Mouse (Mus musculus) left cerebral cortex, adult 9 months (tissue): Measurements from ENCODE around the gene Cdc42bpb.

Source experiments
- DNase-seq, 2 experiments: peaks; one replicate each; pipeline ENCODE4 v3.0.0; 2022; ENCODE audit warnings: low spot score in 2 of 2

Gene Cdc42bpb

GRCm38 (mm10) chr12:111293025-111293424, 84.5 kb downstream of the Cdc42bpb start:
- DNase-seq, result no peak

- DNase-seq, result no peak
Observed at GRCm38 (mm10) chr12:111284532-111284931, 93.0 kb downstream of the Cdc42bpb start.

- DNase-seq, result no peak
Observed at GRCm38 (mm10) chr12:111283573-111283972, 93.9 kb downstream of the Cdc42bpb start.

- DNase-seq, result no peak
Observed at GRCm38 (mm10) chr12:111276371-111276770, 101.1 kb downstream of the Cdc42bpb start.

- DNase-seq, result no peak
Observed at GRCm38 (mm10) chr12:111275150-111275841, 102.2 kb downstream of the Cdc42bpb start.

GRCm38 (mm10) chr12:111274447-111275149, 102.9 kb downstream of the Cdc42bpb start:
- DNase-seq, result no peak

GRCm38 (mm10) chr12:111274006-111274405, 103.5 kb downstream of the Cdc42bpb start:
- DNase-seq, result no peak

GRCm38 (mm10) chr12:111272420-111272819, 105.1 kb downstream of the Cdc42bpb start:
- DNase-seq, result peak; percentile 36 to 89

GRCm38 (mm10) chr12:111271966-111272365, 105.6 kb downstream of the Cdc42bpb start:
- no peak for DNase-seq

GRCm38 (mm10) chr12:111271406-111271805, 106.1 kb downstream of the Cdc42bpb start:
- DNase-seq, result no peak

GRCm38 (mm10) chr12:111270629-111271277, 106.8 kb downstream of the Cdc42bpb start, which contains the start of gene Amn:
Gene Amn (plus strand): TSS chr12:111271095.
- DNase-seq, result no peak

GRCm38 (mm10) chr12:111267673-111268325, 109.7 kb downstream of the Cdc42bpb start:
- no peak for DNase-seq

GRCm38 (mm10) chr12:111266592-111266991, 110.9 kb downstream of the Cdc42bpb start:
- no peak for DNase-seq

GRCm38 (mm10) chr12:111265212-111265611, 112.3 kb downstream of the Cdc42bpb start:
- DNase-seq, result no peak

GRCm38 (mm10) chr12:111263650-111264049, 113.9 kb downstream of the Cdc42bpb start:
- no peak for DNase-seq

GRCm38 (mm10) chr12:111251227-111251626, 126.3 kb downstream of the Cdc42bpb start:
- DNase-seq, result no peak

GRCm38 (mm10) chr12:111250116-111250515, 127.4 kb downstream of the Cdc42bpb start:
- peak in 1 of 2 experiments; percentile 45 for DNase-seq

GRCm38 (mm10) chr12:111249095-111249494, 128.4 kb downstream of the Cdc42bpb start:
- no peak for DNase-seq

GRCm38 (mm10) chr12:111246808-111247464, 130.6 kb downstream of the Cdc42bpb start:
- DNase-seq, result no peak

- no peak for DNase-seq
Observed at GRCm38 (mm10) chr12:111245070-111245469, 132.4 kb downstream of the Cdc42bpb start.

GRCm38 (mm10) chr12:111243733-111244132, 133.8 kb downstream of the Cdc42bpb start:
- DNase-seq, result no peak
